Mouse (Mus musculus) midbrain, embryonic 14.5 days (tissue): ENCODE data around the gene Gm42517. TPM values are rescaled to one million over a fixed set of nuclear protein-coding genes. Genes with fewer than 3 reads are reported as not detected.

Experiments
- ATAC-seq: fragments of 200-750 bp; cut with Nextera tagmentation; 2 replicates; pipeline ENCODE4 v1.8.0; 2017; ENCODE audit warnings: moderate number of reproducible peaks, moderate library complexity; ENCODE audit not compliant: low FRiP score, low TSS enrichment
- DNase-seq: peaks from one replicate; pipeline ENCODE4 v3.0.0-alpha.2; 2015
- H3K27ac ChIP-seq: fragments of 300-500 bp; sonication (generic); replicated peaks from 2 replicates; pipeline ENCODE4 v1.5.1; 2014; ENCODE audit warnings: mild to moderate bottlenecking, low read depth, low read length, moderate library complexity
- H3K27me3 ChIP-seq: fragments of 300-500 bp; sonication (generic); 2 replicates; pipeline ENCODE4 v1.6.1; 2014; ENCODE audit warnings: low read length, control low read depth, mixed read lengths; ENCODE audit not compliant: control insufficient read depth, insufficient read depth
- H3K36me3 ChIP-seq: fragments of 300-500 bp; sonication (generic); 2 replicates; pipeline ENCODE4 v1.6.1; 2014; ENCODE audit warnings: low read length, control low read depth; ENCODE audit not compliant: control insufficient read depth, insufficient read depth
- H3K4me1 ChIP-seq: fragments of 300-500 bp; sonication (generic); 2 replicates; pipeline ENCODE4 v1.6.1; 2014; ENCODE audit warnings: mild to moderate bottlenecking, antibody characterized with exemption, low read length, control low read depth; ENCODE audit not compliant: control insufficient read depth, insufficient read depth
- H3K4me2 ChIP-seq: fragments of 300-500 bp; sonication (generic); 2 replicates; pipeline ENCODE4 v1.6.1; 2014; ENCODE audit warnings: mild to moderate bottlenecking, low read length, moderate library complexity
- H3K4me3 ChIP-seq: fragments of 300-500 bp; sonication (generic); replicated peaks from 2 replicates; pipeline ENCODE4 v1.5.1; 2014; ENCODE audit warnings: low read depth, low read length
- H3K9ac ChIP-seq: fragments of 300-500 bp; sonication (generic); replicated peaks from 2 replicates; pipeline ENCODE4 v1.6.1; 2014; ENCODE audit warnings: mild to moderate bottlenecking, low read length, moderate library complexity
- H3K9me3 ChIP-seq: fragments of 300-500 bp; sonication (generic); 2 replicates; pipeline ENCODE4 v1.6.1; 2016; ENCODE audit warnings: low read length, control low read depth, mixed read lengths; ENCODE audit not compliant: control insufficient read depth
- WGBS: fragments of 180-500 bp; shearing (Covaris S2); extraction: QIAGEN DNeasy Blood & Tissue Kit; methylation state at CpG from one replicate; pipeline ENCODE4 v1.1.7; 2014; 5-methylcytosine and 5-hydroxymethylcytosine counted together
- polyA plus RNA-seq: library from polyadenylated mRNA; unstranded; fragments of >200 nt; fragmentation: Nextera tagmentation; extraction: Ambion mirVana; gene quantifications from 2 replicates; pipeline ENCODE4 v1.2.1, GENCODE M21; 2014

Gm42517 gene
- polyA plus RNA-seq, 1 experiment from 2014 or later, result 2.8 TPM

DNA sequence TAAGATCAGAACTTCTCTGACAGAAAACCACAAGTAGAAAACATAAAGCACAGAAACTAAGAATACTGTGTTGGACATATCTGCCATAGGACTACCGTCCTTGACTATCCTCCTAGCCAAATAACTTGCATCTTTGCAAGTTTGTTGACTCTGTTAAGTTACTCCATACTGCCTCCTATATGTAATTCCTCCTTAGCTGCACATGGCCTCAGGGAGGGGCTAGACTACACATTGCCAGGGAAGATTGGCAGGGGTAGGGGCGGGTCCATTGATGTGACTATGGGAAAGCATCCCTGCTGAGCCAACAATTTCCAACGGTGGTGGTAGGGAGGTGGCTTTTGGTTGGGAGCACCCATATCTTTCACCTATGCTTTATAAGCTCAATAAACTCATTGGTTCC is 5.4 kb downstream of the Gm42517 start:
- Histone ChIP-seq H3K4me3 (no peak overlapping the region), H3K27ac (no peak overlapping the region), H3K4me2 (no peak overlapping the region), H3K9ac (no peak overlapping the region), H3K27me3 (peaks cover 37% of the 10 kb centered on the region), H3K9me3 (no peaks in the 10 kb centered on the region), H3K4me1 (peaks cover 12% of the 10 kb centered on the region; the same call in 1 of the 2 replicates), H3K36me3 (no peaks in the 10 kb centered on the region)
- peak; percentile 5 for DNase-seq
- 27% methylated on average over 3 of the region's 3 CpGs for WGBS
- ATAC-seq, result no peak

DNA sequence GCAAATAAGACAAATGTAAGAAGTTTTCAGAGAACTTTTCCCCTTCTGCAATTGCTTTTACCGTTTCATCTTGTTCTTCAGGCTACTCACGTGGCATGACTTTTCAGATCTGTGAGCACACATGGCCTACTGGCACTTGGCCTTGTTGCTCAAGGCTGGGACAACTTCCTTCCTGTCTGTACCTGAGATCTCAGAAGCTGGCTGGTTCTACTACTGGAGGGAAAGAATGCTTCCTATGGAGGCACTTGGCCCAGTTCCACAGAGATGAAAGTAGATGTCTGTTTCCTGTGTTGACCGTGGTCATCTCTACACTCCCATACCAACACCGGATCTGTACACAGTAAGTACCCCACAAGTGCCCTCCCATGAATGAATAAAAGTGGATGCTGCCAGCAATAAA is 7.5 kb downstream of the Gm42517 start:
- H3K9ac ChIP-seq, result no peak overlapping the region
- 89% methylated on average over 4 of the region's 4 CpGs for WGBS
- ATAC-seq (no peak), DNase-seq (no peak)
- H3K27ac ChIP-seq, result no peak overlapping the region
- no peak overlapping the region for H3K4me2 ChIP-seq
- H3K27me3 ChIP-seq, result peaks cover 18% of the 10 kb centered on the region
- no peak overlapping the region for H3K4me3 ChIP-seq
- H3K4me1 ChIP-seq, result no peaks in the 10 kb centered on the region
- no peaks in the 10 kb centered on the region for H3K9me3 ChIP-seq
- H3K36me3 ChIP-seq, result no peaks in the 10 kb centered on the region

DNA sequence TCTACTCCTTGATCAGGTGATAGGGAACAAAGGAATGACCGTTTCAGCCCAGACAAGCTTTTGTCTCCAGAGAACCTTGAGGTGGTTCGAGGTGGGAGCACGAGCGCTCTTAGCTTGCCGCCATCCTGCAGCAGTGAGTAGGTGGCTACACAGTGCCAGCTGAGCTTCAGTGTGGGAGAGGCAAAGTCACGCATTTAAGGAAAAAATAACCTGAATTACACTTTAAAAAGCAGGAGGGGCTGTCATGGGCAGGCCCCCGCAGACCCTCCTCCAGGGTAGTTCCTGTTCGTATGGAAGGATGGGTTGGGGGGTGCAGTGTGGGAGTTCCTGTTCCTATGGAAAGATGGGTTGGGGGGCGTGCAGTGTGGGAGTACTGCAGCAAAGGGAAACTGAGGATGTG is 8.2 kb downstream of the Gm42517 start:
- H3K9me3 ChIP-seq, result no peaks in the 10 kb centered on the region
- H3K9ac ChIP-seq, result no peak overlapping the region
- 85% methylated on average over 9 of the region's 9 CpGs for WGBS
- no peak overlapping the region for H3K4me3 ChIP-seq
- no peak for DNase-seq
- H3K27ac ChIP-seq, result no peak overlapping the region
- no peaks in the 10 kb centered on the region for H3K4me1 ChIP-seq
- H3K27me3 ChIP-seq, result peaks cover 10% of the 10 kb centered on the region
- ATAC-seq, result no peak
- H3K4me2 ChIP-seq, result no peak overlapping the region
- H3K36me3 ChIP-seq, result no peaks in the 10 kb centered on the region

GRCm38 (mm10) chr5:108357862-108358261 is 9.9 kb downstream of the Gm42517 start:
- DNase-seq (no peak), ATAC-seq (no peak)
- Histone ChIP-seq H3K4me1 (no peaks in the 10 kb centered on the region), H3K27me3 (no peaks in the 10 kb centered on the region), H3K36me3 (no peaks in the 10 kb centered on the region), H3K4me3 (no peak overlapping the region), H3K9ac (no peak overlapping the region), H3K4me2 (no peak overlapping the region), H3K27ac (no peak overlapping the region), H3K9me3 (no peaks in the 10 kb centered on the region)
- 96% methylated on average over 1 of the region's 1 CpGs for WGBS

DNA sequence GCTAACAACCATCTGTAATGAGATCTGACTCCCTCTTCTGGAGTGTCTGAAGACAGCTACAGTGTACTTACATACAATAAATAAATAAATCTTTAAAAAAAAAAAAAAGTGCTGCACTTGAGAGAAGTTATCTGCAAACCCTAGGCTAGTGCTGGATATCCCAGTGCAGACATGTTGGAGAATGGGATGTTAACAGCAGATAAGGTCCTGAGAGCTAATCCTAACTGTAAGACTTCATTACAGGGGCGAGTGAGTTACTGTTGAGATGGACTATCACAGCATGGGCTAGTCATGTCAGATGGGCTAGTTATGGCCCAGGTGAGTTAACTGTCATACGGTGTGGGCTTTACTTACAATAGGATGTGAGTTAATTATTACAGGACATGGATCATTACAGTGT is 13.7 kb downstream of the Gm42517 start:
- no peak overlapping the region for H3K4me3 ChIP-seq
- WGBS, result 83% methylated on average over 2 of the region's 2 CpGs
- H3K4me2 ChIP-seq, result no peak overlapping the region
- ATAC-seq (no peak), DNase-seq (no peak)
- H3K36me3 ChIP-seq, result peaks cover 13% of the 10 kb centered on the region
- no peaks in the 10 kb centered on the region for H3K27me3 ChIP-seq
- no peaks in the 10 kb centered on the region for H3K9me3 ChIP-seq
- no peak overlapping the region for H3K27ac ChIP-seq
- H3K4me1 ChIP-seq, result no peaks in the 10 kb centered on the region
- no peak overlapping the region for H3K9ac ChIP-seq

GRCm38 (mm10) chr5:108349511-108350148 is 18.1 kb downstream of the Gm42517 start:
- Histone ChIP-seq H3K36me3 (peaks cover 38% of the 10 kb centered on the region), H3K9ac (no peak overlapping the region), H3K9me3 (no peaks in the 10 kb centered on the region), H3K4me2 (no peak overlapping the region), H3K4me1 (no peaks in the 10 kb centered on the region), H3K27me3 (no peaks in the 10 kb centered on the region), H3K4me3 (no peak overlapping the region), H3K27ac (no peak overlapping the region)
- DNase-seq (no peak), ATAC-seq (no peak)
- 95% methylated on average over 9 of the region's 9 CpGs for WGBS

DNA sequence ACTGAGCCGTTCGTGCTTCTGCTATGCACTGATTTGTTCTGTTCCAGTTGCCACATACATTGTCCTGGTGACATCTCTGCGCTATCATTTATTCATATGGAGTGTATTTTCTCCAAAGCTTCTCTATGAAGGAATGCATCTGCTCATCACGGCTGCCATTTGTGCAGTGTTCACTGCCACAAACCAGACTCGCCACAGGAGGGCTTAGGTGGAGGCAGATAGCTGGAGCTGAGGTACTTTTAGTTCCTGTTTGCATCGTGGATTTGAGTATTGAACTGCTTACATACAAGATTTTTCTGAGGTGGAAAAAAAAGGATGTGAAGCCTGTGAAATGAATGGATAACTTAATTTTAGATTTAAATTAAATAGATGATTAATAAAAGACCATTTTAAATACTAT is 19.9 kb downstream of the Gm42517 start:
- Histone ChIP-seq H3K27me3 (no peaks in the 10 kb centered on the region), H3K9ac (no peak overlapping the region), H3K4me2 (no peak overlapping the region), H3K4me1 (no peaks in the 10 kb centered on the region), H3K36me3 (peaks cover 50% of the 10 kb centered on the region), H3K27ac (no peak overlapping the region), H3K9me3 (no peaks in the 10 kb centered on the region), H3K4me3 (no peak overlapping the region)
- no peak for DNase-seq
- ATAC-seq, result no peak
- whole genome bisulfite sequencing, result 92% methylated on average over 6 of the region's 6 CpGs

DNA sequence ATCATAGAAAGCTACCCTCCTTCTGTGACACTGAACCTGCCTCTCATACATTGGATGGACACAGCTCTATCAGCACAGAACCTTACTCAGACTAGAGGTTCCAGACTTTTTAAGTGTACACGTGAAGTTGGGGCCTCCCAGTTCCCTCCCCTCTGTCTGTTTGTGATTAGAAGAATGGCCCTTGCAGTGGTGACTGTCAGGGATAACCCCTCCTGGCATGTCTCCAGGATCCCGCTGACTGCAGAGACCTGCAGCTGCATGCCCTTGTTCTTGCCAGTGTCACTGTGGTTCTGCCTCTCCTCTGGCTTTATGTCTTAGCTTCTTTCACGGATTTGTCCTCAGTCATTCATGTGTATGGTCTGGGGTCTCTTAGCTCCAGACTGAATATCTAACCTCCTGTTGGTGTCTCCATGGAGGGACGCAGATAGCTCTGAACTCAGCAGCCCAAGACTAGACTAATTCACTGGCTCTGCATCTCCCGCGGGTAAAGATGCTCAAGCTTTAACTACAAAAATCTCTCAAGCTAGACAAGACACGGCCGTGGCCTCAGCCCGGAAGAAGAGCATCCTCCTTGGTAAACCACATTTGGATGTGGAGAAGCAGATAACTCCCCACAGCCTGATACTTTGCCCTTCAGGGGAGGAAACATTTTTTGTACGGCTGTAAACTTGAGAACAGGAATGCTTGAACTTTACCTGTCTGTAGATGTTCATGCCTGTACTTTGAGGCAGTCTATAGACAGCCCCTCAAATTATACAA is 22.2 kb downstream of the Gm42517 start:
- DNase-seq, result no peak
- Histone ChIP-seq H3K27me3 (no peaks in the 10 kb centered on the region), H3K36me3 (peaks cover 44% of the 10 kb centered on the region), H3K27ac (no peak overlapping the region), H3K4me1 (no peaks in the 10 kb centered on the region), H3K4me2 (no peak overlapping the region), H3K9me3 (no peaks in the 10 kb centered on the region), H3K9ac (no peak overlapping the region), H3K4me3 (no peak overlapping the region)
- WGBS, result 88% methylated on average over 10 of the region's 10 CpGs
- no peak for ATAC-seq

DNA sequence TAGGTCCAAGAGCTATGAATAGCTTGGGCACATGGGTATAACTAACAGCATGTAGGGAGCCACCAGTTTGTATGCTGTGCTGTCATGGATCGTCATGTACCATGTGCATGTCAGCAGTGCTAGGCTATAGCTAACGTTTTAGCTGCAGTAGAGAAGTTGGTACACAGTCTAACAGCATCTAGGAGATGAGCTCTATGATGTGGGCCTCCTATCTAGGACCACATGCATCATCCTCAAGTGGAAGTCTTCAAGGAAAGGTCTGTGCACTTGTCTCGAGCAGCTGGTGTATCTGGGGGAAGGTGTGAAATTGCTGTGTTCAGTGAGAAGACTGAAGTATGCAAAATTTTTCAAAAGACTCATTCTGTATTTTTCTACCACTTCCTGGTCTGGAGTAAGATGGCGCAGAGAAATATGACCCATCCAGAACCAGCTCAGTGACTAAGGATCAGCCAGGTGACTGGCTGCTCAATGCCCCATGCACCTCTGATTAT is 24.0 kb downstream of the Gm42517 start:
- Histone ChIP-seq H3K9ac (no peak overlapping the region), H3K27me3 (no peaks in the 10 kb centered on the region), H3K4me2 (no peak overlapping the region), H3K36me3 (peaks cover 45% of the 10 kb centered on the region), H3K4me1 (no peaks in the 10 kb centered on the region), H3K4me3 (no peak overlapping the region), H3K9me3 (no peaks in the 10 kb centered on the region), H3K27ac (no peak overlapping the region)
- no peak for ATAC-seq
- no peak for DNase-seq
- WGBS, result 95% methylated on average over 4 of the region's 4 CpGs
